Mouse (Mus musculus) heart, adult 2 months (tissue): Measurements from ENCODE around the gene Timeless. TPM values are rescaled to one million over a fixed set of nuclear protein-coding genes. Genes with fewer than 3 reads are reported as not detected.

Experiments
- DNase-seq, 2 experiments: peaks; one replicate each; pipeline ENCODE4 v3.0.0; 2021
- H3K27ac ChIP-seq: fragments of 200-600 bp; 2 replicates; pipeline ENCODE4 v1.8.1; 2022
- H3K27me3 ChIP-seq: fragments of 200-500 bp; 2 replicates; pipeline ENCODE4 v1.6.1; 2012; ENCODE audit warnings: mild to moderate bottlenecking, low read length, inconsistent platforms, mixed read lengths; ENCODE audit not compliant: control insufficient read depth, insufficient read depth
- H3K36me3 ChIP-seq: fragments of 200-500 bp; 2 replicates; pipeline ENCODE4 v1.6.1; 2012; ENCODE audit warnings: low read length, inconsistent platforms; ENCODE audit not compliant: control insufficient read depth, insufficient read depth
- H3K4me1 ChIP-seq: fragments of 200-500 bp; 2 replicates; pipeline ENCODE4 v1.6.1; 2011; ENCODE audit warnings: low read length; ENCODE audit not compliant: control insufficient read depth, insufficient read depth
- H3K4me3 ChIP-seq: fragments of 200-600 bp; 2 replicates; pipeline ENCODE4 v1.8.1; 2022
- H3K79me2 ChIP-seq: fragments of 200-500 bp; replicated peaks from 2 replicates; pipeline ENCODE4 v1.6.1; 2012; ENCODE audit warnings: mild to moderate bottlenecking, inconsistent platforms, low read length, moderate library complexity, mixed read lengths; ENCODE audit not compliant: control insufficient read depth, insufficient read depth
- H3K9ac ChIP-seq: fragments of 200-500 bp; 2 replicates; pipeline ENCODE4 v1.6.1; 2012; ENCODE audit warnings: low read depth, mild to moderate bottlenecking, control low read depth, inconsistent platforms, low read length, mixed read lengths
- CTCF ChIP-seq: fragments of 200-600 bp; IDR thresholded peaks from 2 replicates; pipeline ENCODE4 v1.8.1; 2022; ENCODE audit warnings: antibody characterized with exemption, mild to moderate bottlenecking, moderate library complexity
- EP300 ChIP-seq: fragments of 200-500 bp; IDR thresholded peaks from 2 replicates; pipeline ENCODE4 v1.6.1; 2011; ENCODE audit warnings: low read depth, low read length, control low read depth; ENCODE audit not compliant: insufficient read depth
- POLR2A ChIP-seq: fragments of 200-500 bp; IDR thresholded peaks from 2 replicates; pipeline ENCODE4 v1.6.1; 2011; ENCODE audit warnings: mild to moderate bottlenecking, low read depth, low read length, control low read depth; ENCODE audit not compliant: insufficient read depth
- WGBS: fragments of 180-500 bp; shearing (Covaris S2); methylation state at CpG from one replicate; pipeline ENCODE4 v1.1.7; 2018; 5-methylcytosine and 5-hydroxymethylcytosine counted together
- intact Hi-C: fragments of 180-260 bp; cut with DNase I; formaldehyde crosslinking; loops from one replicate; pipeline ENCODE4 v1.15.1; 2025
- long read RNA-seq: library from polyadenylated mRNA; stranded (forward); transcript quantifications from one replicate; pipeline ENCODE4 v2.0.0, GENCODE M21; 2021
- polyA plus RNA-seq: library from polyadenylated mRNA; depleted of rRNA; stranded (reverse); fragments of >200 nt; gene quantifications from 2 replicates; pipeline ENCODE4 v1.2.3, GENCODE M21; 2012; rRNA removed
- total RNA-seq, 2 experiments: library from RNA; stranded (reverse); gene quantifications; 2 replicates each; pipeline ENCODE4 v1.2.3; 2021

The Timeless gene
- total RNA-seq: 1 to 10 TPM; 6.5 to 7.6 TPM
- polyA plus RNA-seq: 5.7 and 9.6 TPM in 2 replicates
- long read RNA-seq, full-length matches to known transcripts: 4 of 8 reads
- long read RNA-seq, partial matches to known transcripts: 1 of 8 reads
- long read RNA-seq, other reads (novel, unspliced or antisense): 3 of 8 reads

- TF ChIP-seq EP300 (0 out of 2 replicates have a peak, but pooled peaks have one; percentile 37), CTCF (no peak), POLR2A (peak; percentile 86)
- under 1% methylated on average over 58 of the region's 58 CpGs for WGBS
- peak within 1 kb of the TSS; percentile 85 for H3K27ac ChIP-seq
- no peaks in the 10 kb centered on the region for H3K79me2 ChIP-seq
- peak within 1 kb of the TSS; percentile 68 for H3K9ac ChIP-seq
- H3K4me1 ChIP-seq: peaks cover 1% of the 10 kb centered on the region; the same call in 1 of the 2 replicates
- no peaks in the 10 kb centered on the region for H3K36me3 ChIP-seq
- DNase-seq: peak; percentile 93 to 96
- H3K4me3 ChIP-seq: peak within 1 kb of the TSS; percentile 91
- no peaks in the 10 kb centered on the region for H3K27me3 ChIP-seq
- intact Hi-C loops: loop anchor here (1.0 kb wide), 1 partner anchor 19 kb away; no protein-coding TSS in a partner anchor
Observed at GRCm38 (mm10) chr10:128231697-128232419, at the start of gene Timeless. Gene Timeless, plus strand, starts transcription at chr10:128232065.

GRCm38 (mm10) chr10:128184296-128184695, 47.6 kb upstream of the Timeless start:
- H3K27ac ChIP-seq: no peak overlapping the region
- no peak overlapping the region for H3K9ac ChIP-seq
- intact Hi-C loops: loop anchor here (10.0 kb wide), 1 partner anchor 229 kb away; no protein-coding TSS in a partner anchor
- H3K4me3 ChIP-seq: no peak overlapping the region
- H3K36me3 ChIP-seq: no peaks in the 10 kb centered on the region
- no peaks in the 10 kb centered on the region for H3K79me2 ChIP-seq
- WGBS: 77% methylated on average over 2 of the region's 2 CpGs
- TF ChIP-seq CTCF: no peak
- no peak for TF ChIP-seq POLR2A
- no peak for TF ChIP-seq EP300
- peaks cover 3% of the 10 kb centered on the region; the same call in 1 of the 2 replicates for H3K4me1 ChIP-seq
- no peak for DNase-seq
- no peaks in the 10 kb centered on the region for H3K27me3 ChIP-seq

- DNase-seq: no peak
- peaks cover 3% of the 10 kb centered on the region; the same call in 1 of the 2 replicates for H3K4me1 ChIP-seq
- H3K27ac ChIP-seq: no peak overlapping the region
- H3K79me2 ChIP-seq: no peaks in the 10 kb centered on the region
- no peak overlapping the region for H3K4me3 ChIP-seq
- H3K27me3 ChIP-seq: no peaks in the 10 kb centered on the region
- H3K36me3 ChIP-seq: no peaks in the 10 kb centered on the region
- intact Hi-C loops: loop anchor here (10.0 kb wide), 1 partner anchor 231 kb away; no protein-coding TSS in a partner anchor
- WGBS: 61% methylated on average over 6 of the region's 6 CpGs
- H3K9ac ChIP-seq: no peak overlapping the region
- no peak for TF ChIP-seq CTCF
- TF ChIP-seq EP300: no peak
- no peak for TF ChIP-seq POLR2A
Observed at GRCm38 (mm10) chr10:128185277-128185940, 46.5 kb upstream of the Timeless start.

- 35% methylated on average over 2 of the region's 2 CpGs for WGBS
- no peaks in the 10 kb centered on the region for H3K36me3 ChIP-seq
- no peak overlapping the region for H3K4me3 ChIP-seq
- no peak overlapping the region for H3K9ac ChIP-seq
- no peaks in the 10 kb centered on the region for H3K79me2 ChIP-seq
- TF ChIP-seq EP300: peak; percentile 83; the same call in 1 of the 2 replicates
- TF ChIP-seq POLR2A: no peak
- peak; percentile 98 for TF ChIP-seq CTCF
- no peaks in the 10 kb centered on the region for H3K27me3 ChIP-seq
- peaks cover 1% of the 10 kb centered on the region; the same call in 1 of the 2 replicates for H3K4me1 ChIP-seq
- DNase-seq: peak; percentile 76 to 85
- no peak overlapping the region for H3K27ac ChIP-seq
- intact Hi-C loops: loop anchor here (1.0 to 10.0 kb wide), 3 partner anchors 46 to 231 kb away; no protein-coding TSS in a partner anchor
Observed at GRCm38 (mm10) chr10:128185959-128186358, 45.9 kb upstream of the Timeless start.

- TF ChIP-seq EP300 (no peak), CTCF (no peak), POLR2A (no peak)
- Histone ChIP-seq H3K79me2 (no peaks in the 10 kb centered on the region), H3K4me3 (no peak overlapping the region), H3K27ac (no peak overlapping the region), H3K36me3 (no peaks in the 10 kb centered on the region), H3K9ac (no peak overlapping the region), H3K27me3 (no peaks in the 10 kb centered on the region), H3K4me1 (peaks cover 1% of the 10 kb centered on the region; the same call in 1 of the 2 replicates)
- intact Hi-C loops: loop anchor here (2.0 to 10.0 kb wide), 2 partner anchors 94 to 232 kb away; no protein-coding TSS in a partner anchor
- WGBS: 59% methylated on average over 5 of the region's 5 CpGs
- no peak for DNase-seq
Observed at GRCm38 (mm10) chr10:128187181-128187605, 44.7 kb upstream of the Timeless start.
